Mouse (Mus musculus) frontal cortex, adult (tissue): ENCODE measurements around the gene E2f7.

Experiments
- ATAC-seq: cut with Nextera tagmentation; 2 replicates; pipeline ENCODE4 v1.9.2; 2017; ENCODE audit warnings: mild to moderate bottlenecking, moderate library complexity, mixed read lengths; ENCODE audit not compliant: low TSS enrichment

Gene E2f7

GRCm38 (mm10) chr10:110773878-110774277, 28.6 kb downstream of the E2f7 start:
- ATAC-seq, result peak; percentile 29; the same call in 1 of the 2 replicates

DNA sequence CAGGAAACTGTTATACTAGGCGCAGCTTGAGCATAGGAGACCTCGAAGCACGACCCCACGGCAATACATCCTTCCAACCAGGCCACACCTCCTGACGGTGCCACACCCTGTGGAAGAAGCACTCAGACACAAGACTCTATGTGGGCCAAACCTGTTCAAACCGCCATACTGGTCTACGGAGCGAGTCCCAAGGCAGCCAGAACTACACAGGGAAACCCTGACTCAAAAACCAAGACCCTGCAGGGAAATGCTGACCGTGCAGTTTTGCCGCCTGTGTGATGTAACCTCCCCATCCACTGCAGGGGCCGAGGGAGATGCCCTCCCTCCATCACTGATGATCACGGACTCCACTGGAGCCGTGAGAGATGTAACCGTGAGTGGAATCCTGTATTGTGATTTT, 36.5 kb downstream of the E2f7 start:
- ATAC-seq, result no peak

DNA sequence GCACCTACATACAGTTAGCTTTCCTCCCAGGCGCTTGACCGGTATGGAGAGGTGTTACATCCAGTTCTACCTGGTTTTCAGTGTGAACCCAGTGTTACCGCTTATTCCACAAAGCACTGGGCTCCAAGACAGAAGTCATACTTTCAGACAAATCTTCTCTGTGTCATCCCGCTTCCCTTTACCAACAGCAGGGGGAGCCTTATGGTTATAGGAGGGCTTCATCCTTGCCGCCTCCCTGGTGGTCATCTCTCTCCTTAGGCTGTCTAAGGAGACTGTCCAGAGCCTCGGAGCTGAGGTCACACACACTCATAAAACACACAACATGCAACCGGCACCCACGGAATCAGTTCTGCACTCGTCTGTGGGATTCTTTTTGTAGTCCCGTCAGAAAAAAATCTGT, 37.4 kb downstream of the E2f7 start:
- ATAC-seq, result no peak

GRCm38 (mm10) chr10:110788049-110788752, 43.0 kb downstream of the E2f7 start:
- ATAC-seq, result no peak

DNA sequence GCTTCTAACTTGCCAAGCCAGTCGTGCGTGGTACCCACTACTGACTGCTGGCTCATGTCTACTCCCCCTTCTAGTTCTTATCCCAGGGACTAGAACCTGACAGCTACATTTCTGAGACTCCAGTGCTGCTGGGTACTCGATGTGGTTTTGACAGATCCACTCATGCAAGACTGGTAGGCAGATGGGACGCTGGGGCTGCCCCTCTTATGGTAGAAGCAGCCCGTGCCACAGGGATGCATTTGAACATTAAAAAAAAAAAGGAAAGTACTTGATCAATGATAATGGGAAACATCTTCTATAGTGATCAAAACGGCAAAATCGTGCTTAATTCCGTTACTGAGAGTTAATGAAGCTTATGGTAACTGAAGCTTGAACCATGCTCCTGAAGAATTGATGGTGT, 44.4 kb downstream of the E2f7 start:
- no peak for ATAC-seq

GRCm38 (mm10) chr10:110793150-110793787, 48.0 kb downstream of the E2f7 start:
- ATAC-seq, result no peak

GRCm38 (mm10) chr10:110794564-110795205, 49.4 kb downstream of the E2f7 start:
- ATAC-seq, result peak; percentile 78; the same call in 1 of the 2 replicates

GRCm38 (mm10) chr10:110795206-110795796, 50.1 kb downstream of the E2f7 start:
- no peak for ATAC-seq

DNA sequence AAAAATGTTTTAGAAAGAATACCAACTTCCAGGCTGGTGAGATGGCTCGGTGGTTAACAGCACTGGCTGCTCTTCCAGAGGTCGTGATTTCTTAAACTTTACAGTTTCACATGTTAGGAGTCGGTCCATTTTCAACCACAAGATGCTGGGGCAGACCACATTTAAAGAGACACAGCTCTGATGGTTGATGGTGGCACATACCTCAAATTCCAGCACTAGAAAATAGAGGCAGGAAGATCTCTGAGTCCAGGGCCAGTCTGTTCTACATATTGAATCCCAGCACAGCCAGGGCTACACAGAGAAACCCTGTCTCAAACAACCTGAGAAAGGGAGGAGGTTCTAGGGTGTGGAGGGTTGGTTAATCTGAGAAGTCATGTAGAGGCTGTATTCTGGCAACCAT, 56.1 kb downstream of the E2f7 start:
- no peak for ATAC-seq

DNA sequence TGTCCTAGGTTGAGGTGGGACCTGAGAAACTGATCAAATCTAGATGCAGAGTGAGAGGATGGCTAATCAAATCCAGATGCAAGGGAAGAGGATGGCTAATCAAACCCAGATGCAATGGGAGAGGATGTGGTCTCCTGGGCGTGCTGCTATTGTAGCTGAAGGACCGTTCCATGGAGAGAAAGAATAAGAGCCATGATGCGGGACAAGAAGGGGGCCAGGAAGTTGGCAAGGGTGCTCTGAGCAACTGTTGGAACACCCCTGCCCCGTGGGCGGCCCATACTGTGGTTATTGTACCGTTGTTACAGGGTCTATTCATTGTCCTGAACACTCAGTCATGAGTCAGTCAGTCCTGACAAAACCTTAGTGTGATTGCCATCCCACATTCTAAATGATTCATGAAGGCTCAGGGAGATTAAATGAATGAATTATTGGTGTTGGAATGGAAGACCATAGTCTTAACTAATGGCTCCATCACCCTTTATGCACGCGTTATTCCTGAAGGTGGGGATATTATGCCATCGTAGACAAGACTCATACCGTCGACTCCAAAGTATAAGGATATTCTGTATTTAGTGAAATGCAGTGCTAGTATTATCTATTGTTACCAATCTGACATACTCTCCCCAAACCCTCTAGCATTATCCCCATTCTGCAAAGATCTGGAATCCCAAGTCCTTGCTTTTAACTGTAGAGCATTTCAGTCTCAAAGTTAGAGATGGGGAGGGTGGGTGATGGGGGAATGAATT, 59.2 kb downstream of the E2f7 start:
- 0 out of 2 replicates have a peak, but pooled peaks have one; percentile 31 for ATAC-seq

DNA sequence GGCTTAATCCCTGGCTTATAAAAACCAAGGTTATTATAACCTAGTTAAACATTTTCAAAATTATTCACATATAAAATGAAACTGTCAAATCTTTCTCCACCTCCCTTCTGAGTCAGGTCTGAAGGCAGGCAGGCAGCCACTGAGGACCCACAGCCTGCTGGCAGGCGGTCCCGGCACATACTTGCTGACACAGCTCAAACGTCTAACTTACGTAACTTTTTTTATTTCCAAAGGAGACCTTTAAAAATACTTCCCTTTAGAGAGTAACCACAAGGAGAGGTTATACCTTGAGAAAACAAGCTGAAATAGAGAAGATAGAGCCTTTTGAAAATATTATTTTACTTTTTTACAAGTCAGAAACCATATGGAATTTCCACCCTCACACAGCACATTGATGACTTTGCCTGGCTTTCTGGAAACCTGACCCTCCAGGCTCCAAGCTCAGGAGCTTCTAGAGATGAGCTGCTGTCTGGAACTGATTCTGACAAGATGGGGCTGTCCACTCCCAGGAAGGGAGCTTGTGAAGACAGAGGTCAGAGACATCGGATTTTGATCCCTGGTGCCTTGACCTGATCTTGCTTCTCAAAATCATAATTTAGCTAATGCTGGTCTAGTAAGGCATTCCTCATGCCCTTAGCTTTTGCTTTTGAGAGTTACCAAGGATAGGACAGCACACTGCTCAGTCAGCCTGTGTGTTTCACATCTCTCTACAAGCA, 59.9 kb downstream of the E2f7 start:
- ATAC-seq, result peak; percentile 74; the same call in 1 of the 2 replicates

- no peak for ATAC-seq
These were observed 61.2 kb downstream of the E2f7 start for GRCm38 (mm10) chr10:110806471-110806870.

DNA sequence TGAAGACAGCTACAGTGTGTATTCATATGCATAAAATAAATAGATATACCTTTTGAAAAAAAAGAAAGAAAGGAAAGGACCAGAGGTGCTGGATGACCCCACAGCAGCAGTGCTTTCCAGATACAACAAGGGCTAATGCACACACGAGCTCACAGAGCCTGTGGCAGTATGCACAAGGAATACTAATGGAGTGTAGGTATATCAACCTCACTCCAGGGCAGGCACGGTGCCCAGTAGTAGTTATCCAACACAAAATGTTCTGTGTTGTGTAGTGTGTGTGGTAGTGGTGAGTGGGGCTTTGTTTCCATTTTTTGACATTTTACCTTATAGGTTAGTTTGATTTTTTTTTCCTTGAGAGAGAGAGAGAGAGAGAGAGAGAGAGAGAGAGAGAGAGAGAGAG, 65.3 kb downstream of the E2f7 start:
- peak; percentile 62 for ATAC-seq

GRCm38 (mm10) chr10:110811209-110811861, 66.1 kb downstream of the E2f7 start:
- ATAC-seq, result no peak

GRCm38 (mm10) chr10:110811862-110812225, 66.6 kb downstream of the E2f7 start:
- no peak for ATAC-seq

DNA sequence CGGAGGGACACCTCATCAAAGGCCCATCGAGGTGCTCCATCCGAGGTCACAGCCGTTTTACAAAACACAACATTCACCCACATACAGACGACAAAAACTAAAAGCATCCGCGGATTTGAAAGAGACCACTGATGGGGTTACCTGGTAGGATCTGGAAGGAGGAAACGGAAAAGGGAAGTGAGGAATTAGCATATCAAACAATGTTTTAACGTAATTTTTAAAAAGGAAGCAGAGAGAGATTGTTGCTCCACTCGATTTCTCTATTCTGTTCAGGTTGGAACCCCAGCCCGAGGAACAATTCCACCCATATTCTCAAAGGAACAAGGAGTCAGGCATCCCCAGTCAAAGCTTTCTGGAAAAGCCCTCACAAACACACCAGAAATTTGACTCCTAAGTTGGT, 75.9 kb downstream of the E2f7 start:
- ATAC-seq, result no peak

GRCm38 (mm10) chr10:110821692-110822091, 76.5 kb downstream of the E2f7 start:
- no peak for ATAC-seq

- no peak for ATAC-seq
These were observed 87.1 kb downstream of the E2f7 start for GRCm38 (mm10) chr10:110832336-110832735.

GRCm38 (mm10) chr10:110835115-110835806, 90.0 kb downstream of the E2f7 start:
- no peak for ATAC-seq
